Mouse (Mus musculus) spleen, adult 2 months (tissue): ENCODE results near the gene Akt2. TPM values are rescaled to one million over a fixed set of nuclear protein-coding genes. Genes with fewer than 3 reads are reported as not detected.
A peak's percentile ranks its signal among the peaks of the same experiment; 100 is the strongest.

Experiments
- DNase-seq, 2 experiments: peaks; one replicate each; pipeline versions ENCODE4 v3.0.0 to v3.0.0-alpha.2; 2012 to 2021; ENCODE audit warnings: low spot score in 2 of 2, low read depth in 1 of 2
- H3K27ac ChIP-seq: fragments of 200-500 bp; 2 replicates; pipeline ENCODE4 v1.5.1; 2012; ENCODE audit warnings: low read length, inconsistent platforms; ENCODE audit not compliant: insufficient read depth
- H3K27me3 ChIP-seq: fragments of 200-500 bp; 2 replicates; pipeline ENCODE4 v1.6.1; 2012; ENCODE audit warnings: mild to moderate bottlenecking, moderate library complexity, low read length, inconsistent platforms; ENCODE audit not compliant: control insufficient read depth, insufficient read depth
- H3K36me3 ChIP-seq: fragments of 200-500 bp; 2 replicates; pipeline ENCODE4 v1.6.1; 2012; ENCODE audit warnings: mild to moderate bottlenecking, low read length, inconsistent platforms; ENCODE audit not compliant: control insufficient read depth, insufficient read depth
- H3K4me1 ChIP-seq: fragments of 200-500 bp; 2 replicates; pipeline ENCODE4 v1.6.1; 2011; ENCODE audit warnings: inconsistent platforms; ENCODE audit not compliant: control insufficient read depth, insufficient read depth, insufficient read length
- H3K4me3 ChIP-seq: fragments of 200-500 bp; 2 replicates; pipeline ENCODE4 v1.5.1; 2011; ENCODE audit warnings: mild to moderate bottlenecking, inconsistent platforms; ENCODE audit not compliant: insufficient read depth, insufficient read length; ENCODE audit errors: extremely low read depth
- CTCF ChIP-seq: fragments of 200-500 bp; IDR thresholded peaks from 2 replicates; pipeline ENCODE4 v1.5.1; 2011; ENCODE audit warnings: mild to moderate bottlenecking, inconsistent platforms; ENCODE audit not compliant: insufficient read depth, insufficient read length, insufficient replicate concordance; ENCODE audit errors: extremely low read depth
- POLR2A ChIP-seq: fragments of 200-500 bp; IDR thresholded peaks from 2 replicates; pipeline ENCODE4 v1.6.1; 2011; ENCODE audit warnings: low read depth, low read length, inconsistent platforms
- WGBS: fragments of 180-500 bp; shearing (Covaris S2); methylation state at CpG from one replicate; pipeline ENCODE4 v1.1.7; 2018; 5-methylcytosine and 5-hydroxymethylcytosine counted together
- polyA plus RNA-seq: library from polyadenylated mRNA; depleted of rRNA; stranded (reverse); fragments of >200 nt; gene quantifications from 2 replicates; pipeline ENCODE4 v1.2.3, GENCODE M21; 2012

Gene Akt2
- polyA plus RNA-seq, 1 experiment = 48.8 TPM

DNA sequence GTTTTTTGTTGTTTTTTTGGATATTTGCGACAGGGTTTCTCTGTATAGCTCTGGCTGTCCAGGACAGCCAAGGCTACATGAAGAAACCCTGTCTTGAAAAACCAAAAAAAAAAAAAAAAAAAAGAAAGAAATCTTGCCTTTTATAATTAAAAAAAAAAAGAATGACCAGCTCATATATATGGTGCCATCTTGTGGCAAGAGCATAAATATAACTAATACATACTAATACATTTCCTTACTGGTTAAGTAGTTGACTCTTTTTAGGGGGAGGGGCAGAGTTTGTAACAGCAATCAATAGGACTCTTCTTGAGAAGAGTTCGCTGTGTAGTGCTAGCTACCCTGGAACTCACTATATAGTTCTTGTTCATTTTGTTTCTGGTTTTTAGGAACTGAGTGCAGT lies 3.6 kb upstream of the Akt2 start:
- Histone ChIP-seq H3K27me3 (no peaks in the 10 kb centered on the region), H3K27ac (no peak overlapping the region), H3K36me3 (no peaks in the 10 kb centered on the region), H3K4me3 (no peak overlapping the region), H3K4me1 (no peaks in the 10 kb centered on the region)
- no peak for DNase-seq
- no peak for TF ChIP-seq POLR2A
- no peak for TF ChIP-seq CTCF
- WGBS = 84% methylated on average over 2 of the region's 2 CpGs

- peaks cover 5% of the 10 kb centered on the region; the same call in 1 of the 2 replicates for H3K4me1 ChIP-seq
- H3K27ac ChIP-seq = no peak overlapping the region
- DNase-seq = no peak
- no peak overlapping the region for H3K4me3 ChIP-seq
- H3K27me3 ChIP-seq = no peaks in the 10 kb centered on the region
- TF ChIP-seq POLR2A (no peak), CTCF (no peak)
- no peaks in the 10 kb centered on the region for H3K36me3 ChIP-seq
- 95% methylated on average over 4 of the region's 4 CpGs for WGBS
Measured at GRCm38 (mm10) chr7:27590088-27590487, 1.3 kb upstream of the Akt2 start.

GRCm38 (mm10) chr7:27590566-27591213 lies 662 bp upstream of the Akt2 start:
- 56% methylated on average over 4 of the region's 4 CpGs for WGBS
- H3K27me3 ChIP-seq = no peaks in the 10 kb centered on the region
- peak overlapping the region; percentile 50; the same call in 1 of the 2 replicates for H3K4me3 ChIP-seq
- H3K27ac ChIP-seq = peak overlapping the region; percentile 66; the same call in 1 of the 2 replicates
- TF ChIP-seq CTCF (no peak), POLR2A (no peak)
- peak in 1 of 2 experiments; percentile 24 for DNase-seq
- H3K36me3 ChIP-seq = no peaks in the 10 kb centered on the region
- peaks cover 6% of the 10 kb centered on the region; the same call in 1 of the 2 replicates for H3K4me1 ChIP-seq

DNA sequence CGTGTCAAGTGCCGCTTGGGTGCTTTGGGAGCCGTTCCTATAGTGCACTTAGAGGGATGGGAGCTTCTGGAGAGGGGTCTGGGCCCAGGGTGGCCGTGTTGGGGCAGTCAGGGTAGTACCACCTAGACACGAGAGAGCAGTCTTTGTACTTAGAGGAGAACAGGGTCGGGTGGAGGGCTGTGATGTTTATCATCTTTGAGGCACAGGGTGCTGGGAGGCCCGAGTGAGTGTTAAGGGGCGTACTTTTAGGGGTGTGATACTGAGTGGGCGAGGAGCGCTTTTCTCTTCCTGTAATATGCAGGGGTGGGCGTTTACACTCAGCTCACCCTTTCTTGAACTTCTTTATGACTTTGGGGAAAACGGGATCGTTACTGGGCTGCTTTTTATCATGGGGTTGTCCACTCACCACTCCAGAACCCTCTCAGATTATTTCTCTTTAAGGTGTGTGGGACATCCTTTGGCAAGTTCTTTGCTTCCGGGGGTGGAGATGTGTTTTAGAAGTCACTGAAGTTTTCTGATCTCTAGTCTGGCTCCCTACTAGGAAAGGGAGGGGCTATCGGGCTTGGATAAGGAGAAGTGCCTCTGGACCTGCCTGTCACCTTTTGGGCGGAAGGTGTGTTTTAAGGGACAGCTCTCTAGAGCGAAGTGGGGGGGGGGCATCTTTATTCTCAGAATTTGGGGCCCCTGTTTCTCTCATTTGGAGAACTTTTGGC lies 1.0 kb downstream of the Akt2 start:
- TF ChIP-seq CTCF (no peak), POLR2A (no peak)
- Histone ChIP-seq H3K4me3 (peak overlapping the region; percentile 83), H3K36me3 (no peaks in the 10 kb centered on the region), H3K27me3 (no peaks in the 10 kb centered on the region), H3K27ac (peak overlapping the region; percentile 98), H3K4me1 (peaks cover 13% of the 10 kb centered on the region; the same call in 1 of the 2 replicates)
- DNase-seq = peak in 1 of 2 experiments; percentile 28
- WGBS = 4% methylated on average over 17 of the region's 17 CpGs

DNA sequence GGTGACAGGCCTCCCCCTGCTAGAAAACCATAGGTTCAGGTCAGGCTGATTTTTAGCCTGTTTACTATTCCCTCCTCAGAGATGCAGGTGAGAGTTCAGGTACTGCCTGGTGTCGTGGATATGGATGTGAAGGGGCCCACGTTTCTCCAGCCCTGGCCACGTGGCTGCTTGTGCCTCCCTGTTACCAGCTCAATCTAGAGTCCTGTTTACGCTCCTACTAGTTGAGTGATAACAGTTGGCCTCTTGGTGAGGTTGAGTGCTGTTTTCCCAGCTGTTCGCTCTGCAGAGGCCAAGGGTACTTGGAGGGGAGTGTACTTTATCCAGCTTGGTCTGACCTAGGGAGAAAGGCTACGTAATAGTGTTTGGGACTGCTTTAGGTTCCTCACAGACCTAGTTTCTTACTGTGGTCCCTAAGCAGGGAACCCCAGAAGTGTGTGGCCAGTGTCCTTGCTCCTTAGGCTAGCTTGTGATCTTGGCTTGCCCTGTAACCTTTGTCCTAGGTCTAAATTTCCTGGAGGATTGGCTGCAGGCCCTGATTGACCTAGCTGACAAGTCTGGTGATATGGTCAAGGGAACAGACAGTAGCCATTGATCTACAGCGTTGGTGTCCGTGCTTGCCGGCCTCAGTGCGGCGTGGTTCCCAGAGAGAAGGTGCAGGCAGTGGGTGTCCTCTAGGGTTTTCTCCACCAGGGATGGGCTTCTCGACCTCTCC lies 1.7 kb downstream of the Akt2 start:
- Histone ChIP-seq H3K4me1 (peaks cover 13% of the 10 kb centered on the region; the same call in 1 of the 2 replicates), H3K27ac (peak overlapping the region; percentile 98; the same call in 1 of the 2 replicates), H3K4me3 (no peak overlapping the region), H3K36me3 (no peaks in the 10 kb centered on the region), H3K27me3 (no peaks in the 10 kb centered on the region)
- 72% methylated on average over 12 of the region's 12 CpGs for WGBS
- TF ChIP-seq CTCF = no peak
- no peak for TF ChIP-seq POLR2A
- no peak for DNase-seq

DNA sequence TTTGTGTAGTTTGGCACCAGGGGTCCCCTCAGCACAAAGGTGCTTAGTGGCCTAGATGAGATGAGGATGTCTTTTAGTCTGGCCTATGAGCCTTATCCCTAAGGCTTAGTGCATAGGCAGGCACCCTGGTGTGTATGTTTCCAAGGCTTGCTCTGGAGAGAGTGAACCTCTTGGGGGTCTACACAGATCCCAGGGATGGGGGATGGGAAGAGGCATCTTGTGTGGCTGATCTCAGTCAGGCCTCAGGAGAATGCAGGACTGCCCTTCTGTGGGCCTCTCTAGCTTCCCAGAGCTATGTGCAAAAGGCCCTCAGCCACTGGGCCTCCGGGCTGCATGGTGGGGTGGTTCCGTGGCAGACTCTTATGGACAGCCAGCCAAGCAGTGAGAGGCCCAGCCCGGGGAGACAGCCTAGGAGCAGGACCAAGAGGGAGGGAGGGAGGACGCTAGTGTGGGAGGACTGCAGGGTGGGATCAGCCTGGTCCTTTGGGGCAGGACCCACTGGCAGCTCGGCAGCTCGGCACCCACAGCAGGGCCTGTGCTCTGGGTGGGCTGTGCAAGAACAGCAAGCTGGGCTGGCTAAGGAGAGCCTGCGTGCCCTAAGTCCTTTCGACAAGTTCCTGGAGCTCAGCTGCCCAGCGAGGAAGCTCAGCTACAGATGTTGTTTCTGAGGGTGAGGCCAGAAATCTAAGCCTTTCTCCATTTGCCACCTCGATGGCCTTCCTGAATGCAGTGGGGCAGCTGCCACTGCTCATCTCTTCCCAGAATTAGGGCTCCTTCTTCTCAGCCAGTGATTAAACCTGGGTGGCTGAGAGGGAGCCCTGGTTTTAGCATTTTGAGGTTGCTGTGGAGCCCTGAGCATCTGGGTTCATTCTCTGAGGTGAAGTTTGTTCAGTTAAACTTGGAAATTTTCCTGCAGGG lies 5.5 kb downstream of the Akt2 start:
- peaks cover 13% of the 10 kb centered on the region; the same call in 1 of the 2 replicates for H3K4me1 ChIP-seq
- DNase-seq = no peak
- no peaks in the 10 kb centered on the region for H3K27me3 ChIP-seq
- H3K4me3 ChIP-seq = no peak overlapping the region
- H3K27ac ChIP-seq = no peak overlapping the region
- no peaks in the 10 kb centered on the region for H3K36me3 ChIP-seq
- 65% methylated on average over 10 of the region's 10 CpGs for WGBS
- no peak for TF ChIP-seq POLR2A
- TF ChIP-seq CTCF = no peak
